Mouse (Mus musculus) B cell, adult (primary cell): ENCODE measurements around the gene Hoxc4. TPM values are rescaled to one million over a fixed set of nuclear protein-coding genes. Genes with fewer than 3 reads are reported as not detected.

Source experiments
- total RNA-seq: library from RNA; stranded (reverse); gene quantifications from 4 replicates; pipeline ENCODE4 v1.2.4, GENCODE M21; 2023; ENCODE audit not compliant: inconsistent age

Gene Hoxc4
- total RNA-seq = not detected in 4 replicates

GRCm38 (mm10) chr15:103018636-103019035 lies at the start of gene Hoxc4:
TSS of gene Hoxc4 (plus strand) at chr15:103018934.

GRCm38 (mm10) chr15:102976171-102976570 lies 42.6 kb upstream of the Hoxc4 start, which contains the start of gene Hoxc9:
TSS of gene Hoxc9 (plus strand) at chr15:102976439.

GRCm38 (mm10) chr15:102990461-102991397 lies 28.0 kb upstream of the Hoxc4 start, which contains the start of gene Hoxc8:
TSS of gene Hoxc8 (plus strand) at chr15:102990607.

GRCm38 (mm10) chr15:102997939-102998355 lies 20.8 kb upstream of the Hoxc4 start, which contains the start of gene Hoxc6:
TSS of gene Hoxc6 (plus strand) at chr15:102998257.

Other genes with a start within 250 kb of the Hoxc4 start
- not detected in 4 replicates for gene Hoxc13, start 97.8 kb upstream of the Hoxc4 start, total RNA-seq
- not detected in 4 replicates for gene Hoxc12, start 82.2 kb upstream of the Hoxc4 start, total RNA-seq
- not detected in 4 replicates for gene Hoxc11, start 64.5 kb upstream of the Hoxc4 start, total RNA-seq
- gene Hoxc10, start 52.1 kb upstream of the Hoxc4 start, total RNA-seq = not detected in 4 replicates
- not detected in 4 replicates for gene Hoxc5, start 51.5 kb upstream of the Hoxc4 start, total RNA-seq
- not detected in 4 replicates for gene Hoxc9, start 42.5 kb upstream of the Hoxc4 start, total RNA-seq
- not detected in 4 replicates for gene Hoxc8, start 28.3 kb upstream of the Hoxc4 start, total RNA-seq
- gene Hoxc6, start 20.7 kb upstream of the Hoxc4 start, total RNA-seq = not detected in 4 replicates
- 5.0 to 10.4 TPM (median 8.6 TPM) in 4 replicates for gene Smug1, start 148.2 kb downstream of the Hoxc4 start, total RNA-seq
- gene Cbx5, start 220.9 kb downstream of the Hoxc4 start, total RNA-seq = 32.2 to 37.3 TPM (median 34.5 TPM) in 4 replicates
- 555 to 631 TPM (median 609 TPM) in 4 replicates for gene Hnrnpa1, start 221.5 kb downstream of the Hoxc4 start, total RNA-seq
- 1.1 to 1.8 TPM (median 1.7 TPM) in 4 replicates for gene Nfe2, start 239.5 kb downstream of the Hoxc4 start, total RNA-seq